25 mouse cellular contexts compared by ENCODE assay signal in genomic region chr6:85057641-85058040, GRCm38 (mm10).
"Had no signal": no experiment of that assay in that cellular context is flagged by ENCODE, and none has a peak within 500 bp of the region (broad histone marks: within the 10 kb centered on the region; RNA-seq: fewer than 3 reads in every experiment).

No protein-coding gene starts in this region.

- H3K4me1 ChIP-seq: heart, embryonic 12.5 days; hindbrain, embryonic 10.5 days; hindbrain, embryonic 12.5 days; intestine, embryonic 15.5 days; limb, embryonic 10.5 days; limb, embryonic 12.5 days had no signal

- DNase-seq: gastrocnemius, adult 2 months; gastrocnemius, postnatal 10 days; gastrocnemius, postnatal 25 days; heart, adult 2 months; heart, postnatal 10 days; heart, postnatal 4 days; kidney, adult 18-20 months; kidney, adult 8-10 months; kidney, postnatal 10 days; kidney, postnatal 36 days; liver had no signal

- H3K4me3 ChIP-seq: gastrocnemius, adult 2 months; heart, adult 2 months; heart, embryonic 12.5 days; hindbrain, embryonic 10.5 days; hindbrain, embryonic 12.5 days; intestine, embryonic 15.5 days; layer of hippocampus, adult 2 months; left cerebral cortex, adult 2 months; limb, embryonic 10.5 days; limb, embryonic 12.5 days had no signal

- H3K36me3 ChIP-seq: heart, embryonic 12.5 days; hindbrain, embryonic 10.5 days; hindbrain, embryonic 12.5 days; intestine, embryonic 15.5 days; limb, embryonic 10.5 days; limb, embryonic 12.5 days had no signal

- ATAC-seq: forebrain, embryonic 16.5 days; hindbrain, embryonic 16.5 days; inflammation-experienced regulatory T-cells, adult 6 months; intestine, embryonic 15.5 days; intestine, postnatal 0 days had no signal

- H3K27me3 ChIP-seq: heart, embryonic 12.5 days; hindbrain, embryonic 12.5 days; intestine, embryonic 15.5 days; limb, embryonic 12.5 days had no signal

- H3K4me2 ChIP-seq: heart, embryonic 12.5 days; hindbrain, embryonic 12.5 days; hindbrain, embryonic 14.5 days; intestine, embryonic 15.5 days; limb, embryonic 12.5 days; liver, embryonic 11.5 days had no signal

- H3K27ac ChIP-seq: gastrocnemius, adult 2 months; heart, adult 2 months; hindbrain, embryonic 10.5 days; hindbrain, embryonic 12.5 days; hindbrain, embryonic 14.5 days; intestine, embryonic 15.5 days; left cerebral cortex, adult 2 months; limb, embryonic 10.5 days; limb, embryonic 12.5 days had no signal

- H3K9ac ChIP-seq: heart, embryonic 12.5 days; hindbrain, embryonic 12.5 days; hindbrain, embryonic 14.5 days; intestine, embryonic 15.5 days; limb, embryonic 12.5 days had no signal

- H3K9me3 ChIP-seq: heart, embryonic 12.5 days; hindbrain, embryonic 10.5 days; hindbrain, embryonic 12.5 days; intestine, embryonic 15.5 days; limb, embryonic 10.5 days; limb, embryonic 12.5 days had no signal
